Mouse (Mus musculus) stomach, postnatal 0 days (tissue): ENCODE measurements around the gene Zfp42.

Source experiments
- CTCF ChIP-seq: IDR thresholded peaks from 2 replicates; pipeline ENCODE4 v1.5.1; 2016; ENCODE audit warnings: antibody characterized with exemption, low read depth, mild to moderate bottlenecking, moderate library complexity
- EP300 ChIP-seq: optimal IDR thresholded peaks from 2 replicates; pipeline ENCODE3; 2016; ENCODE audit warnings: antibody characterized with exemption

GRCm38 (mm10) chr8:43338555-43338954 lies 31.8 kb upstream of the Zfp42 start:
- no peak for TF ChIP-seq CTCF
- no peak for TF ChIP-seq EP300
